Mouse (Mus musculus): ENCODE results near the gene Crip1. TPM values are rescaled to one million over a fixed set of nuclear protein-coding genes. Genes with fewer than 3 reads are reported as not detected.

The Crip1 gene
- polyA plus RNA-seq, 1 experiment from 2014 or later, result 507 TPM

- WGBS, result 4% methylated on average over 31 of the region's 32 CpGs
- peak overlapping the region; percentile 43 for H3K4me3 ChIP-seq (ENCODE audit: low read depth, low read length)
Measured at GRCm38 (mm10) chr12:113155076-113155771, 9.1 kb downstream of the Crip1 start.

GRCm38 (mm10) chr12:113155887-113156539 is 9.9 kb downstream of the Crip1 start, which contains the start of gene Tedc1:
Tedc1 (plus strand) TSS chr12:113156421.
- ATAC-seq (ENCODE audit: low read depth), result peak; percentile 97
- peak within 1 kb of the TSS; percentile 73 for H3K9ac ChIP-seq (ENCODE audit: low read depth, low read length)
- peak; percentile 100 for DNase-seq (ENCODE audit: low spot score)
- H3K4me3 ChIP-seq (ENCODE audit: low read depth, low read length), result peak within 1 kb of the TSS; percentile 63
- 0 out of 2 replicates have a peak, but pooled peaks cover 2% of the 10 kb centered on the region for H3K27me3 ChIP-seq (replicated peaks; ENCODE audit: control insufficient read depth, insufficient read depth, low read length)
- peak within 1 kb of the TSS; percentile 86 for H3K4me2 ChIP-seq (ENCODE audit: low read depth, low read length)
- under 1% methylated on average over 35 of the region's 46 CpGs for WGBS
- H3K4me1 ChIP-seq (ENCODE audit: control insufficient read depth, insufficient read depth, low read length), result peaks cover 20% of the 10 kb centered on the region
- no peaks in the 10 kb centered on the region for H3K9me3 ChIP-seq (ENCODE audit: control insufficient read depth, low read length)
- peak within 1 kb of the TSS; percentile 84 for H3K27ac ChIP-seq (replicated peaks; ENCODE audit: low read depth, low read length)
- H3K36me3 ChIP-seq (ENCODE audit: control insufficient read depth, insufficient read depth, low read length), result no peaks in the 10 kb centered on the region

More at GRCm38 (mm10) chr12:113155076-113155771, 9.1 kb downstream of the Crip1 start:
- Histone ChIP-seq H3K27ac (replicated peaks; ENCODE audit: low read depth, low read length) (peak overlapping the region; percentile 84), H3K27me3 (replicated peaks; ENCODE audit: control insufficient read depth, insufficient read depth, low read length) (0 out of 2 replicates have a peak, but pooled peaks cover 5% of the 10 kb centered on the region), H3K9me3 (ENCODE audit: control insufficient read depth, low read length) (no peaks in the 10 kb centered on the region), H3K36me3 (ENCODE audit: control insufficient read depth, insufficient read depth, low read length) (no peaks in the 10 kb centered on the region), H3K9ac (ENCODE audit: low read depth, low read length) (peak overlapping the region; percentile 73), H3K4me1 (ENCODE audit: control insufficient read depth, insufficient read depth, low read length) (peaks cover 20% of the 10 kb centered on the region), H3K4me2 (ENCODE audit: low read depth, low read length) (peak overlapping the region; percentile 84)
- peak; percentile 50 for DNase-seq (ENCODE audit: low spot score)
- ATAC-seq (ENCODE audit: low read depth), result peak; percentile 0; the same call in 1 of the 2 replicates

GRCm38 (mm10) chr12:113156540-113156929 is 10.4 kb downstream of the Crip1 start:
- Histone ChIP-seq H3K36me3 (ENCODE audit: control insufficient read depth, insufficient read depth, low read length) (0 out of 2 replicates have a peak, but pooled peaks cover 4% of the 10 kb centered on the region), H3K9me3 (ENCODE audit: control insufficient read depth, low read length) (no peaks in the 10 kb centered on the region), H3K27ac (replicated peaks; ENCODE audit: low read depth, low read length) (peak overlapping the region; percentile 69), H3K4me2 (ENCODE audit: low read depth, low read length) (peak overlapping the region; percentile 86), H3K27me3 (replicated peaks; ENCODE audit: control insufficient read depth, insufficient read depth, low read length) (no peaks in the 10 kb centered on the region), H3K9ac (ENCODE audit: low read depth, low read length) (peak overlapping the region; percentile 69), H3K4me1 (ENCODE audit: control insufficient read depth, insufficient read depth, low read length) (peaks cover 18% of the 10 kb centered on the region), H3K4me3 (ENCODE audit: low read depth, low read length) (peak overlapping the region; percentile 63)
- ATAC-seq (ENCODE audit: low read depth) (peak; percentile 30; the same call in 1 of the 2 replicates), DNase-seq (ENCODE audit: low spot score) (peak; percentile 74)
- 1% methylated on average over 12 of the region's 23 CpGs for WGBS

- ATAC-seq (ENCODE audit: low read depth) (no peak), DNase-seq (ENCODE audit: low spot score) (no peak)
- H3K9me3 ChIP-seq (ENCODE audit: control insufficient read depth, low read length), result no peaks in the 10 kb centered on the region
- H3K27me3 ChIP-seq (replicated peaks; ENCODE audit: control insufficient read depth, insufficient read depth, low read length), result no peaks in the 10 kb centered on the region
- H3K4me3 ChIP-seq (ENCODE audit: low read depth, low read length), result peak overlapping the region; percentile 63
- H3K36me3 ChIP-seq (ENCODE audit: control insufficient read depth, insufficient read depth, low read length), result 0 out of 2 replicates have a peak, but pooled peaks cover 8% of the 10 kb centered on the region
- peak overlapping the region; percentile 69 for H3K9ac ChIP-seq (ENCODE audit: low read depth, low read length)
- 30% methylated on average over 8 of the region's 8 CpGs for WGBS
- H3K4me2 ChIP-seq (ENCODE audit: low read depth, low read length), result peak overlapping the region; percentile 86
- peaks cover 13% of the 10 kb centered on the region for H3K4me1 ChIP-seq (ENCODE audit: control insufficient read depth, insufficient read depth, low read length)
- peak overlapping the region; percentile 55; the same call in 1 of the 2 replicates for H3K27ac ChIP-seq (replicated peaks; ENCODE audit: low read depth, low read length)
Measured at GRCm38 (mm10) chr12:113157002-113157401, 10.9 kb downstream of the Crip1 start.

- Histone ChIP-seq H3K27me3 (replicated peaks; ENCODE audit: control insufficient read depth, insufficient read depth, low read length) (no peaks in the 10 kb centered on the region), H3K9ac (ENCODE audit: low read depth, low read length) (no peak overlapping the region), H3K4me3 (ENCODE audit: low read depth, low read length) (no peak overlapping the region), H3K4me1 (ENCODE audit: control insufficient read depth, insufficient read depth, low read length) (peaks cover 8% of the 10 kb centered on the region; the same call in 1 of the 2 replicates), H3K9me3 (ENCODE audit: control insufficient read depth, low read length) (no peaks in the 10 kb centered on the region), H3K27ac (replicated peaks; ENCODE audit: low read depth, low read length) (no peak overlapping the region), H3K4me2 (ENCODE audit: low read depth, low read length) (peak overlapping the region; percentile 86; the same call in 1 of the 2 replicates), H3K36me3 (ENCODE audit: control insufficient read depth, insufficient read depth, low read length) (0 out of 2 replicates have a peak, but pooled peaks cover 10% of the 10 kb centered on the region)
- ATAC-seq (ENCODE audit: low read depth) (no peak), DNase-seq (ENCODE audit: low spot score) (no peak)
- WGBS, result 88% methylated on average over 8 of the region's 8 CpGs
Measured at GRCm38 (mm10) chr12:113157521-113157920, 11.4 kb downstream of the Crip1 start.

GRCm38 (mm10) chr12:113157971-113158370 is 11.9 kb downstream of the Crip1 start:
- no peak for DNase-seq (ENCODE audit: low spot score)
- Histone ChIP-seq H3K4me3 (ENCODE audit: low read depth, low read length) (no peak overlapping the region), H3K27me3 (replicated peaks; ENCODE audit: control insufficient read depth, insufficient read depth, low read length) (no peaks in the 10 kb centered on the region), H3K4me1 (ENCODE audit: control insufficient read depth, insufficient read depth, low read length) (peaks cover 7% of the 10 kb centered on the region; the same call in 1 of the 2 replicates), H3K4me2 (ENCODE audit: low read depth, low read length) (no peak overlapping the region), H3K9me3 (ENCODE audit: control insufficient read depth, low read length) (no peaks in the 10 kb centered on the region), H3K9ac (ENCODE audit: low read depth, low read length) (no peak overlapping the region), H3K27ac (replicated peaks; ENCODE audit: low read depth, low read length) (no peak overlapping the region), H3K36me3 (ENCODE audit: control insufficient read depth, insufficient read depth, low read length) (0 out of 2 replicates have a peak, but pooled peaks cover 11% of the 10 kb centered on the region)
- WGBS, result 91% methylated on average over 8 of the region's 8 CpGs
- ATAC-seq (ENCODE audit: low read depth), result no peak

- 33% methylated on average over 11 of the region's 11 CpGs for WGBS
- peak overlapping the region; percentile 78 for H3K27ac ChIP-seq (replicated peaks; ENCODE audit: low read depth, low read length)
- ATAC-seq (ENCODE audit: low read depth), result peak; percentile 82
Measured at GRCm38 (mm10) chr12:113163561-113164006, 17.5 kb downstream of the Crip1 start.

GRCm38 (mm10) chr12:113168031-113168536 is 22.0 kb downstream of the Crip1 start:
- Histone ChIP-seq H3K4me1 (ENCODE audit: control insufficient read depth, insufficient read depth, low read length) (no peaks in the 10 kb centered on the region), H3K4me2 (ENCODE audit: low read depth, low read length) (no peak overlapping the region), H3K9ac (ENCODE audit: low read depth, low read length) (no peak overlapping the region), H3K9me3 (ENCODE audit: control insufficient read depth, low read length) (no peaks in the 10 kb centered on the region), H3K27ac (replicated peaks; ENCODE audit: low read depth, low read length) (no peak overlapping the region), H3K4me3 (ENCODE audit: low read depth, low read length) (no peak overlapping the region), H3K27me3 (replicated peaks; ENCODE audit: control insufficient read depth, insufficient read depth, low read length) (no peaks in the 10 kb centered on the region), H3K36me3 (ENCODE audit: control insufficient read depth, insufficient read depth, low read length) (no peaks in the 10 kb centered on the region)
- no peak for DNase-seq (ENCODE audit: low spot score)
- 87% methylated on average over 9 of the region's 9 CpGs for WGBS
- ATAC-seq (ENCODE audit: low read depth), result no peak

More at GRCm38 (mm10) chr12:113163561-113164006, 17.5 kb downstream of the Crip1 start:
- Histone ChIP-seq H3K36me3 (ENCODE audit: control insufficient read depth, insufficient read depth, low read length) (0 out of 2 replicates have a peak, but pooled peaks cover 11% of the 10 kb centered on the region), H3K4me3 (ENCODE audit: low read depth, low read length) (no peak overlapping the region), H3K4me2 (ENCODE audit: low read depth, low read length) (no peak overlapping the region), H3K9me3 (ENCODE audit: control insufficient read depth, low read length) (no peaks in the 10 kb centered on the region), H3K9ac (ENCODE audit: low read depth, low read length) (no peak overlapping the region), H3K27me3 (replicated peaks; ENCODE audit: control insufficient read depth, insufficient read depth, low read length) (no peaks in the 10 kb centered on the region), H3K4me1 (ENCODE audit: control insufficient read depth, insufficient read depth, low read length) (no peaks in the 10 kb centered on the region)
- peak; percentile 62 for DNase-seq (ENCODE audit: low spot score)

Data from embryonic facial prominence, embryonic 14.5 days (tissue).